In the genomic region with DNA sequence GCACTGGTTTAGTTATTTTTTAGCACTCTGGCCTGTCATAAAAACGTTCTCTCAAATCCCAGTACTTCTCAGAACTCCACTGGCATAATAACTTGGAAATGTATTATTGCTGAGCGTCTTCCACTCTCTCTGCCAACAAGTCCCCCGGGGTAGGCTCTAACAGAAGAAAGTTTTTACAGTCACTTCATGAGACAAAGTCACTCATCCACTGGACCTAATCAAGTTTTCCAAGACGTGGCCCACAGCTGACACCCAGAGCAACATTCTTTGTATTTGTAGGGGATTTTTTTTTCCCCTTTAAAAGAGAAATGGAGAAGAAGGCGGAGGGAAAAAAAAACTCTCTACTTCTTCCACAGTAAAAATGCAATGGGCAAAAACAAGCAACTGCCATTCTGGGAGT, we compare ENCODE assay signal across 22 mouse cellular contexts.
DNase-seq lines count a peak whose midpoint lies in the region; ATAC-seq and TF ChIP-seq lines count a peak whose summit lies in the region.
"Had no signal": no experiment of that assay in that cellular context is flagged by ENCODE, and none has a peak within 500 bp of the region (broad histone marks: within the 10 kb centered on the region; RNA-seq: fewer than 3 reads in every experiment).

No protein-coding gene starts in this region.

- 0 out of 2 replicates have a peak, but pooled peaks have one; percentile 17 for ATAC-seq in lung, embryonic 14.5 days (ENCODE audit: insufficient read depth)
- peak; percentile 90 for ATAC-seq in lung, postnatal 0 days
- ATAC-seq: CD4-positive, CD25-positive, alpha-beta regulatory T cell, adult 4 months; forebrain, embryonic 13.5 days; forebrain, embryonic 16.5 days; hindbrain, embryonic 16.5 days had no signal

- WGBS in lung, embryonic 14.5 days: 50% methylated on average over 5 of the region's 5 CpGs
- WGBS in lung, postnatal 0 days: 59% methylated on average over 5 of the region's 5 CpGs

- H3K36me3 ChIP-seq in lung, embryonic 14.5 days (ENCODE audit: insufficient read depth): no peaks in the 10 kb centered on the region
- no peaks in the 10 kb centered on the region for H3K36me3 ChIP-seq in lung, postnatal 0 days (ENCODE audit: insufficient read depth, low read length)
- H3K36me3 ChIP-seq: forebrain, embryonic 10.5 days; heart, embryonic 12.5 days; heart, embryonic 15.5 days; hindbrain, embryonic 10.5 days; hindbrain, embryonic 13.5 days had no signal

- peak; percentile 52; the same call in 1 of the 2 replicates for TF ChIP-seq EP300 in lung, postnatal 0 days (IDR thresholded peaks at IDR 0.05)

- peaks cover 3% of the 10 kb centered on the region; the same call in 1 of the 2 replicates for H3K4me1 ChIP-seq in lung, embryonic 14.5 days (ENCODE audit: insufficient read depth)
- H3K4me1 ChIP-seq in lung, postnatal 0 days (ENCODE audit: insufficient read depth, low read depth, low read length): no peaks in the 10 kb centered on the region
- H3K4me1 ChIP-seq: hindbrain, embryonic 10.5 days had no signal

- peak; percentile 75 for DNase-seq in lung, embryonic 14.5 days
- no peak for DNase-seq in lung, adult 18-20 months
- peak; percentile 89 for DNase-seq in lung, postnatal 0 days (ENCODE audit: low spot score)
- DNase-seq in lung, postnatal 10 days: peak; percentile 57
- peak; percentile 17 to 59 for DNase-seq in lung, postnatal 4 days
- DNase-seq in adrenal gland, adult 18-20 months (ENCODE audit: low spot score in 2 of 2): no peak
- DNase-seq: adrenal gland, adult 8-10 months; adrenal gland, postnatal 25 days; cerebellum, adult 18-20 months; cerebellum, adult 9-10 months; gastrocnemius, postnatal 10 days; gastrocnemius, postnatal 36 days; heart, postnatal 36 days had no signal

- peak overlapping the region; percentile 40; the same call in 1 of the 2 replicates for H3K27ac ChIP-seq in lung, embryonic 14.5 days (ENCODE audit: low read depth)
- peak overlapping the region; percentile 68; the same call in 1 of the 2 replicates for H3K27ac ChIP-seq in lung, postnatal 0 days (ENCODE audit: low read length)
- H3K27ac ChIP-seq: forebrain, embryonic 10.5 days; forebrain, embryonic 13.5 days; heart, embryonic 15.5 days; hindbrain, embryonic 10.5 days; hindbrain, embryonic 13.5 days had no signal

- H3K27me3 ChIP-seq in lung, embryonic 14.5 days (ENCODE audit: insufficient read depth, low read length): no peaks in the 10 kb centered on the region
- H3K27me3 ChIP-seq in lung, postnatal 0 days (replicated peaks; ENCODE audit: insufficient read depth, low read length): no peaks in the 10 kb centered on the region
- H3K27me3 ChIP-seq: heart, embryonic 12.5 days; heart, embryonic 15.5 days had no signal

- no peak overlapping the region for H3K9ac ChIP-seq in lung, embryonic 14.5 days
- H3K9ac ChIP-seq in lung, postnatal 0 days (replicated peaks; ENCODE audit: low read depth): no peak overlapping the region
- H3K9ac ChIP-seq: forebrain, embryonic 13.5 days; heart, embryonic 12.5 days; heart, embryonic 15.5 days; hindbrain, embryonic 13.5 days had no signal

- no peak for TF ChIP-seq CTCF in lung, embryonic 14.5 days (IDR thresholded peaks at IDR 0.05; ENCODE audit: low read depth)
- TF ChIP-seq CTCF in lung, postnatal 0 days (IDR thresholded peaks at IDR 0.05): no peak

- H3K4me3 ChIP-seq in lung, embryonic 14.5 days (ENCODE audit: low read depth, low read length): no peak overlapping the region
- H3K4me3 ChIP-seq in lung, postnatal 0 days (ENCODE audit: low read depth, low read length): no peak overlapping the region
- H3K4me3 ChIP-seq: forebrain, embryonic 10.5 days; forebrain, embryonic 13.5 days; heart, embryonic 12.5 days; heart, embryonic 15.5 days; hindbrain, embryonic 10.5 days; hindbrain, embryonic 13.5 days had no signal

- H3K9me3 ChIP-seq in lung, embryonic 14.5 days (ENCODE audit: low read depth, low read length): no peaks in the 10 kb centered on the region
- no peaks in the 10 kb centered on the region for H3K9me3 ChIP-seq in lung, postnatal 0 days (ENCODE audit: low read length)
- H3K9me3 ChIP-seq: forebrain, embryonic 10.5 days; forebrain, embryonic 13.5 days; heart, embryonic 12.5 days; heart, embryonic 15.5 days; hindbrain, embryonic 10.5 days; hindbrain, embryonic 13.5 days had no signal

- no peak overlapping the region for H3K4me2 ChIP-seq in lung, embryonic 14.5 days
- no peak overlapping the region for H3K4me2 ChIP-seq in lung, postnatal 0 days (replicated peaks; ENCODE audit: low read depth, low read length)
- H3K4me2 ChIP-seq: forebrain, embryonic 13.5 days; heart, embryonic 12.5 days; heart, embryonic 15.5 days; hindbrain, embryonic 13.5 days had no signal

Comparison
In these comparisons a context has a peak if more than half of its experiments do, and no peak if none do; other contexts are left out.
1. DNase-seq: peak in lung, embryonic 14.5 days (single experiment), lung, postnatal 0 days (single experiment), lung, postnatal 10 days (single experiment) and lung, postnatal 4 days (2 of 2); none in lung, adult 18-20 months (0 of 2) and adrenal gland, adult 18-20 months (0 of 2).